Mouse (Mus musculus) midbrain, embryonic 14.5 days (tissue): ENCODE data around the gene Brca1. TPM values are rescaled to one million over a fixed set of nuclear protein-coding genes. Genes with fewer than 3 reads are reported as not detected.

Experiments used
- ATAC-seq: fragments of 200-750 bp; cut with Nextera tagmentation; 2 replicates; pipeline ENCODE4 v1.8.0; 2017; ENCODE audit warnings: moderate number of reproducible peaks, moderate library complexity; ENCODE audit not compliant: low FRiP score, low TSS enrichment
- DNase-seq: peaks from one replicate; pipeline ENCODE4 v3.0.0-alpha.2; 2015
- H3K27ac ChIP-seq: fragments of 300-500 bp; sonication (generic); replicated peaks from 2 replicates; pipeline ENCODE4 v1.5.1; 2014; ENCODE audit warnings: mild to moderate bottlenecking, low read depth, low read length, moderate library complexity
- H3K27me3 ChIP-seq: fragments of 300-500 bp; sonication (generic); 2 replicates; pipeline ENCODE4 v1.6.1; 2014; ENCODE audit warnings: low read length, control low read depth, mixed read lengths; ENCODE audit not compliant: control insufficient read depth, insufficient read depth
- H3K36me3 ChIP-seq: fragments of 300-500 bp; sonication (generic); 2 replicates; pipeline ENCODE4 v1.6.1; 2014; ENCODE audit warnings: low read length, control low read depth; ENCODE audit not compliant: control insufficient read depth, insufficient read depth
- H3K4me1 ChIP-seq: fragments of 300-500 bp; sonication (generic); 2 replicates; pipeline ENCODE4 v1.6.1; 2014; ENCODE audit warnings: mild to moderate bottlenecking, antibody characterized with exemption, low read length, control low read depth; ENCODE audit not compliant: control insufficient read depth, insufficient read depth
- H3K4me2 ChIP-seq: fragments of 300-500 bp; sonication (generic); 2 replicates; pipeline ENCODE4 v1.6.1; 2014; ENCODE audit warnings: mild to moderate bottlenecking, low read length, moderate library complexity
- H3K4me3 ChIP-seq: fragments of 300-500 bp; sonication (generic); replicated peaks from 2 replicates; pipeline ENCODE4 v1.5.1; 2014; ENCODE audit warnings: low read depth, low read length
- H3K9ac ChIP-seq: fragments of 300-500 bp; sonication (generic); replicated peaks from 2 replicates; pipeline ENCODE4 v1.6.1; 2014; ENCODE audit warnings: mild to moderate bottlenecking, low read length, moderate library complexity
- H3K9me3 ChIP-seq: fragments of 300-500 bp; sonication (generic); 2 replicates; pipeline ENCODE4 v1.6.1; 2016; ENCODE audit warnings: low read length, control low read depth, mixed read lengths; ENCODE audit not compliant: control insufficient read depth
- WGBS: fragments of 180-500 bp; shearing (Covaris S2); extraction: QIAGEN DNeasy Blood & Tissue Kit; methylation state at CpG from one replicate; pipeline ENCODE4 v1.1.7; 2014; 5-methylcytosine and 5-hydroxymethylcytosine counted together
- polyA plus RNA-seq: library from polyadenylated mRNA; unstranded; fragments of >200 nt; fragmentation: Nextera tagmentation; extraction: Ambion mirVana; gene quantifications from 2 replicates; pipeline ENCODE4 v1.2.1, GENCODE M21; 2014

Gene Brca1
- polyA plus RNA-seq, 1 experiment from 2014 or later, result 4.1 TPM

DNA sequence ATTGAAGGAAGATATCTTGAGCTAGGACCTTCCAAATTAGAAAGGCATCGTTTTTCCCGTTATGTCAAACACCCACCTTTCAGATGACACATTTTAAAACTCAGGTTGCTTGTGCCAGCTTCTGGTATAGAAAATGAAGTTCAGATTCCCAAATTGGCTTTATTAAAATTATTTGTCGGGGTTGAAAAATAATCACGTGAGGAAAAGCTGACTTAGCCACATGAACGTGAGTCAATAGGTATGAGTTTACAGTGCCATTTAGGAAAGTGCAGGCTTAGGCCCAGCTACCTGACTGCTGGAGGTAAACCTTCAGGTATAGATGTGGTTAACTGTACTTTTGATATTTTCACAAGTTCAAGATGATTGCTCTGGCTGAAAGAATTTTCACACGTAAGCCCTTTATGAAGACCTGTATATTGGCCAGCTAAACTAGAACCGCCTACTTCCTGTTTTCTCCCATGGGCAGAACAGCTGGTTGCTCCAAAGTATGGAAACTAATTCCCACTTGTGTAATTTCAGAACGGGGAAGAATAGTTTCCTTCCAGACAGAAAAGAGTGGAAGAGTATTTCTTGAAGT is 1.7 kb upstream of the Brca1 start:
- ATAC-seq (no peak), DNase-seq (peak; percentile 15)
- Histone ChIP-seq H3K4me2 (peak overlapping the region; percentile 77), H3K9ac (peak overlapping the region; percentile 76), H3K9me3 (no peaks in the 10 kb centered on the region), H3K4me3 (peak overlapping the region; percentile 76), H3K27ac (peak overlapping the region; percentile 90), H3K4me1 (peaks cover 16% of the 10 kb centered on the region), H3K36me3 (peaks cover 31% of the 10 kb centered on the region), H3K27me3 (no peaks in the 10 kb centered on the region)
- 31% methylated on average over 8 of the region's 8 CpGs for WGBS

- no peaks in the 10 kb centered on the region for H3K27me3 ChIP-seq
- DNase-seq (peak; percentile 98), ATAC-seq (peak; percentile 98)
- H3K4me1 ChIP-seq, result peaks cover 16% of the 10 kb centered on the region
- H3K4me3 ChIP-seq, result peak overlapping the region; percentile 76
- peak overlapping the region; percentile 90 for H3K27ac ChIP-seq
- H3K36me3 ChIP-seq, result peaks cover 24% of the 10 kb centered on the region
- no peaks in the 10 kb centered on the region for H3K9me3 ChIP-seq
- peak overlapping the region; percentile 77 for H3K4me2 ChIP-seq
- under 1% methylated on average over 37 of the region's 37 CpGs for WGBS
- H3K9ac ChIP-seq, result peak overlapping the region; percentile 76
Observed at GRCm38 (mm10) chr11:101552476-101553300, 933 bp upstream of the Brca1 start.

GRCm38 (mm10) chr11:101548526-101548925 is 3.2 kb downstream of the Brca1 start:
- no peak overlapping the region for H3K4me3 ChIP-seq
- H3K27ac ChIP-seq, result no peak overlapping the region
- H3K9me3 ChIP-seq, result no peaks in the 10 kb centered on the region
- H3K4me2 ChIP-seq, result no peak overlapping the region
- DNase-seq (no peak), ATAC-seq (no peak)
- no peak overlapping the region for H3K9ac ChIP-seq
- no peaks in the 10 kb centered on the region for H3K27me3 ChIP-seq
- H3K36me3 ChIP-seq, result 0 out of 2 replicates have a peak, but pooled peaks cover 1% of the 10 kb centered on the region
- H3K4me1 ChIP-seq, result peaks cover 2% of the 10 kb centered on the region; the same call in 1 of the 2 replicates

DNA sequence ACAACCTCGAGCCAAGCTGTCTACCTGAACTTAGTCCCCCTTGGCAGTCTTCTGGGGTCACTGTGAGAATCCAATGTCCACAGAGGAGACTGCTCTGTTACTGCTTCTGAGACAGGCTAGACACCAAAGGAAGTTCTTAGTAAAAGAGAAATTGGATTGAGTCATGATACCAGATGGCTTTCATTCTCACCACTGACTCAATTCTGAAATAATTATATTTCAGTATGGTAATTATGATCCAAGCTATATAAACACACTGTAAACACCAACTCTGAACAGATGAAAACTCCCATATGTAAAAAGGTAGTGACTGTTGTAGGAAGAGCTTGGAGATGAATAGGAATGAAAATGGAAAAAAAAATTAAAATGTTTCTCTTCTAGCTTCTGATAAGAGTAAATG is 7.6 kb downstream of the Brca1 start:
- no peak for ATAC-seq

GRCm38 (mm10) chr11:101543533-101543932 is 8.2 kb downstream of the Brca1 start:
- no peaks in the 10 kb centered on the region for H3K9me3 ChIP-seq
- no peak overlapping the region for H3K4me2 ChIP-seq
- 86% methylated on average over 9 of the region's 9 CpGs for WGBS
- H3K4me1 ChIP-seq, result no peaks in the 10 kb centered on the region
- H3K4me3 ChIP-seq, result no peak overlapping the region
- H3K9ac ChIP-seq, result no peak overlapping the region
- no peak for ATAC-seq
- DNase-seq, result no peak
- 0 out of 2 replicates have a peak, but pooled peaks cover 3% of the 10 kb centered on the region for H3K36me3 ChIP-seq
- no peaks in the 10 kb centered on the region for H3K27me3 ChIP-seq
- no peak overlapping the region for H3K27ac ChIP-seq

More for the DNA sequence above, 7.6 kb downstream of the Brca1 start:
- WGBS, result 87% methylated on average over 1 of the region's 1 CpGs
- no peak overlapping the region for H3K27ac ChIP-seq
- no peak for DNase-seq
- no peaks in the 10 kb centered on the region for H3K27me3 ChIP-seq
- H3K4me2 ChIP-seq, result no peak overlapping the region
- no peak overlapping the region for H3K4me3 ChIP-seq
- 0 out of 2 replicates have a peak, but pooled peaks cover 3% of the 10 kb centered on the region for H3K36me3 ChIP-seq
- no peaks in the 10 kb centered on the region for H3K9me3 ChIP-seq
- no peak overlapping the region for H3K9ac ChIP-seq
- no peaks in the 10 kb centered on the region for H3K4me1 ChIP-seq

DNA sequence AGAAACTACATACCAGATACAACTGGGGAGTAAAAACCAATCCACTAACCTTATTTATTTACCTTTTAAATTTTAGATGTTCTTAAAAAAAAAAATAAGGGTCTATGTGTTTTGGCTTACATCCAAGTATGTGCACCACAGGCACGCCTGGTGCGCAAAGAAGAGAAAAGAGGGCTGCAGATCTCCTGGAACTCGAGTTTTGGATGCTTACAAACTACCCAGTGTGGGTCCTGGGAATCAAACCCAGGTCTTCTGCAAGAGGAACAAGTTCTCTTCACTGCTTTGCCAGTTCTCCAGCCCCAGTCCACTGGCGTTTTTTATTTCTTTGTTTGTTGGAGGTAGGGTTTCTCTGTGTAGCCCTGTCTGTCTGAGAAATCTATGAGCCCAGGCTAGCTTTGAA is 25.1 kb downstream of the Brca1 start:
- no peak for DNase-seq

GRCm38 (mm10) chr11:101525936-101526595 is 25.7 kb downstream of the Brca1 start:
- Histone ChIP-seq H3K9me3 (no peaks in the 10 kb centered on the region), H3K27me3 (no peaks in the 10 kb centered on the region), H3K4me1 (no peaks in the 10 kb centered on the region), H3K9ac (no peak overlapping the region), H3K27ac (no peak overlapping the region), H3K36me3 (peaks cover 13% of the 10 kb centered on the region; the same call in 1 of the 2 replicates), H3K4me3 (no peak overlapping the region), H3K4me2 (no peak overlapping the region)
- no peak for ATAC-seq
- 92% methylated on average over 9 of the region's 9 CpGs for WGBS
- DNase-seq, result no peak

More for the DNA sequence above, 25.1 kb downstream of the Brca1 start:
- H3K27me3 ChIP-seq, result no peaks in the 10 kb centered on the region
- no peak overlapping the region for H3K4me3 ChIP-seq
- WGBS, result 88% methylated on average over 4 of the region's 4 CpGs
- H3K4me2 ChIP-seq, result no peak overlapping the region
- peaks cover 13% of the 10 kb centered on the region; the same call in 1 of the 2 replicates for H3K36me3 ChIP-seq
- no peaks in the 10 kb centered on the region for H3K9me3 ChIP-seq
- no peaks in the 10 kb centered on the region for H3K4me1 ChIP-seq
- H3K27ac ChIP-seq, result no peak overlapping the region
- no peak for ATAC-seq
- H3K9ac ChIP-seq, result no peak overlapping the region

- no peak for DNase-seq
- no peak overlapping the region for H3K27ac ChIP-seq
- WGBS, result 96% methylated on average over 10 of the region's 10 CpGs
Observed at GRCm38 (mm10) chr11:101525056-101525455, 26.7 kb downstream of the Brca1 start.

More at GRCm38 (mm10) chr11:101525056-101525455, 26.7 kb downstream of the Brca1 start:
- Histone ChIP-seq H3K36me3 (peaks cover 13% of the 10 kb centered on the region; the same call in 1 of the 2 replicates), H3K4me3 (no peak overlapping the region), H3K4me2 (no peak overlapping the region), H3K9ac (no peak overlapping the region), H3K4me1 (no peaks in the 10 kb centered on the region), H3K9me3 (no peaks in the 10 kb centered on the region), H3K27me3 (no peaks in the 10 kb centered on the region)
- ATAC-seq, result no peak
